Mouse (Mus musculus) myocyte (in vitro differentiated cells): ENCODE measurements around the gene Rnf217.

Experiments
- CEBPB ChIP-seq: IDR thresholded peaks from 2 replicates; pipeline ENCODE4 v1.6.1; 2011; ENCODE audit warnings: mild to moderate bottlenecking, moderate library complexity; ENCODE audit not compliant: poor library complexity, insufficient read depth, severe bottlenecking
- E2F4 ChIP-seq: IDR thresholded peaks from one replicate; pipeline ENCODE4 v1.6.1; 2011; ENCODE audit warnings: mild to moderate bottlenecking, control low read depth, moderate library complexity; ENCODE audit not compliant: insufficient read depth
- POLR2A ChIP-seq: IDR thresholded peaks from one replicate; pipeline ENCODE4 v1.6.1; 2011; ENCODE audit warnings: low read depth, mild to moderate bottlenecking, control low read depth, moderate library complexity; ENCODE audit not compliant: insufficient read length
- SRF ChIP-seq: IDR thresholded peaks from one replicate; pipeline ENCODE4 v1.6.1; 2011; ENCODE audit warnings: low read depth; ENCODE audit not compliant: control insufficient read depth, insufficient read length
- TCF12 ChIP-seq: IDR thresholded peaks from one replicate; pipeline ENCODE4 v1.6.1; 2011; ENCODE audit warnings: mild to moderate bottlenecking, control low read depth; ENCODE audit not compliant: poor library complexity, insufficient read depth, severe bottlenecking
- TCF3 ChIP-seq: IDR thresholded peaks from one replicate; pipeline ENCODE4 v1.6.1; 2011; ENCODE audit warnings: low read depth, control low read depth; ENCODE audit not compliant: insufficient read length

- TF ChIP-seq SRF (no peak), POLR2A (no peak), TCF12 (no peak), TCF3 (no peak), CEBPB (no peak), E2F4 (no peak)
Measured at GRCm38 (mm10) chr10:31501644-31502043, 107.3 kb downstream of the Rnf217 start.
